Mouse (Mus musculus) lung, embryonic 14.5 days (tissue): ENCODE results near the gene Armh4. TPM values are rescaled to one million over a fixed set of nuclear protein-coding genes. Genes with fewer than 3 reads are reported as not detected.
"Not testable (repeated sequence)": the region's sequence is repeated elsewhere in the genome, so short reads cannot be mapped to it uniquely, and the experiment has no call there.

ENCODE experiments used
- ATAC-seq: fragments of 200-750 bp; cut with Nextera tagmentation; 2 replicates; pipeline ENCODE4 v1.8.0; 2017; ENCODE audit warnings: mild to moderate bottlenecking, moderate TSS enrichment, moderate library complexity; ENCODE audit not compliant: insufficient read depth
- DNase-seq: peaks from one replicate; pipeline ENCODE4 v3.0.0-alpha.2; 2015
- H3K27ac ChIP-seq: fragments of 300-500 bp; sonication (generic); 2 replicates; pipeline ENCODE4 v1.5.1; 2014; ENCODE audit warnings: low read depth, mild to moderate bottlenecking, moderate library complexity
- H3K27me3 ChIP-seq: fragments of 300-500 bp; sonication (generic); 2 replicates; pipeline ENCODE4 v1.6.1; 2014; ENCODE audit warnings: low read length, control low read depth; ENCODE audit not compliant: insufficient read depth
- H3K36me3 ChIP-seq: fragments of 300-500 bp; sonication (generic); 2 replicates; pipeline ENCODE4 v1.6.1; 2014; ENCODE audit warnings: control low read depth; ENCODE audit not compliant: insufficient read depth
- H3K4me1 ChIP-seq: fragments of 300-500 bp; sonication (generic); 2 replicates; pipeline ENCODE4 v1.6.1; 2014; ENCODE audit warnings: antibody characterized with exemption, control low read depth; ENCODE audit not compliant: insufficient read depth
- H3K4me2 ChIP-seq: fragments of 300-500 bp; sonication (generic); 2 replicates; pipeline ENCODE4 v1.6.1; 2014; ENCODE audit warnings: mild to moderate bottlenecking
- H3K4me3 ChIP-seq: fragments of 300-500 bp; sonication (generic); 2 replicates; pipeline ENCODE4 v1.5.1; 2014; ENCODE audit warnings: low read depth, low read length
- H3K9ac ChIP-seq: fragments of 300-500 bp; sonication (generic); 2 replicates; pipeline ENCODE4 v1.6.1; 2014
- H3K9me3 ChIP-seq: fragments of 300-500 bp; sonication (generic); 2 replicates; pipeline ENCODE4 v1.6.1; 2016; ENCODE audit warnings: low read depth, low read length, control low read depth
- CTCF ChIP-seq: IDR thresholded peaks from 2 replicates; pipeline ENCODE4 v1.5.1; 2016; ENCODE audit warnings: antibody characterized with exemption, low read depth
- WGBS: fragments of 180-500 bp; shearing (Covaris S2); extraction: QIAGEN DNeasy Blood & Tissue Kit; methylation state at CpG from one replicate; pipeline ENCODE4 v1.1.7; 2014; 5-methylcytosine and 5-hydroxymethylcytosine counted together
- polyA plus RNA-seq: library from polyadenylated mRNA; unstranded; fragments of >200 nt; fragmentation: Nextera tagmentation; extraction: Ambion mirVana; gene quantifications from 2 replicates; pipeline ENCODE4 v1.2.1, GENCODE M21; 2014

Armh4 gene
- 12.0 and 12.2 TPM in 2 replicates for polyA plus RNA-seq

DNA sequence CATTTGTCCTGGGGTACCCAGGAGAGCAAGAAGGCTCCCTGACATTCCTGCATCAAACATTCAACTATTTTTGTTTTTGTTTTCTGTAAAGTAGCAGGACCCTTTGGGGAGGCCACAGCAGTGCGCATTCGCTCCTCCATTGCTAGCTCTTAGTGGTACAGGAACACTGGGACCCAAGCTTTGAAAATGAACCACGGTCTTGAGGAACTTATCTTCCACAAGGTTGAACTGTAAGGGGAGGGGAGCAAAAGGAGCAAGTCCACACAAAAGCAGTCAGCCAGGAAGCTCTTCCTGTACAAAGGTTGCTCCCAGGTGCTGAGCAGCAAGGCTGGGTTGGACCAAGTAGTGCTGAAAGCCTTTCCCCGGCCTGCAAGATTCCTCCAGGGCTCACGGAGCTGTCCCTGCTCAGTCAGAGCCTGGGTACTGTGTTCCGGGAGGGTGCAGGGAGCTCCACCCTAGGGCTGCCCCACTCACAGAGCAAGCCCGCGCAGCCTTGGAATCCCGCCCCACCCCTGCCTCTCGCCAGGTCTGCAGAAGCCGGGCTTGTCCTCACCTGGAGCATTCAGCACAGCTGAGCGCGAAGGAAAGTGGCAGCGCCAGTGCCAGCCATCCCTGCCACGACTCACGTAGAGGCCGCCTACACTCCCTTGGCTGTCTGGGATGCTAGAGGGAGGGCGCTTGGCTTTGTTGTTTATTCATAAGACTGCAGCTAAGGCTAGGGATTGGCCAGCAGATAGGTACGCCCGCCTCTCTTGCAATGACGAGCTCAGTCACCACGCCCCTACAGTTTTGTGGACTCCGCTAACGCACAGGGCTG, at the start of gene Armh4:
Gene Armh4, minus strand, starts transcription at position 669 of the 817 bp plus-strand sequence.
- Histone ChIP-seq H3K27me3 (no peaks in the 10 kb centered on the region), H3K4me2 (peak within 1 kb of the TSS; percentile 71), H3K36me3 (no peaks in the 10 kb centered on the region), H3K4me3 (peak within 1 kb of the TSS; percentile 53), H3K9ac (peak within 1 kb of the TSS; percentile 45), H3K4me1 (no peaks in the 10 kb centered on the region), H3K9me3 (no peaks in the 10 kb centered on the region), H3K27ac (peak within 1 kb of the TSS; percentile 42; the same call in 1 of the 2 replicates)
- 1% methylated on average over 24 of the region's 24 CpGs for WGBS
- ATAC-seq = peak; percentile 100
- DNase-seq = peak; percentile 91
- no peak for TF ChIP-seq CTCF

GRCm38 (mm10) chr14:49829192-49830171, 46.3 kb upstream of the Armh4 start:
- TF ChIP-seq CTCF = peak; percentile 62
- Histone ChIP-seq H3K36me3 (no peaks in the 10 kb centered on the region), H3K4me2 (peak overlapping the region; percentile 44), H3K4me1 (no peaks in the 10 kb centered on the region), H3K27me3 (no peaks in the 10 kb centered on the region), H3K9ac (no peak overlapping the region), H3K9me3 (no peaks in the 10 kb centered on the region), H3K27ac (no peak overlapping the region), H3K4me3 (0 out of 2 replicates have a peak overlapping the region, but pooled peaks have one; percentile 1)
- peak; percentile 90 for ATAC-seq
- 12% methylated on average over 17 of the region's 17 CpGs for WGBS
- peak; percentile 63 for DNase-seq

DNA sequence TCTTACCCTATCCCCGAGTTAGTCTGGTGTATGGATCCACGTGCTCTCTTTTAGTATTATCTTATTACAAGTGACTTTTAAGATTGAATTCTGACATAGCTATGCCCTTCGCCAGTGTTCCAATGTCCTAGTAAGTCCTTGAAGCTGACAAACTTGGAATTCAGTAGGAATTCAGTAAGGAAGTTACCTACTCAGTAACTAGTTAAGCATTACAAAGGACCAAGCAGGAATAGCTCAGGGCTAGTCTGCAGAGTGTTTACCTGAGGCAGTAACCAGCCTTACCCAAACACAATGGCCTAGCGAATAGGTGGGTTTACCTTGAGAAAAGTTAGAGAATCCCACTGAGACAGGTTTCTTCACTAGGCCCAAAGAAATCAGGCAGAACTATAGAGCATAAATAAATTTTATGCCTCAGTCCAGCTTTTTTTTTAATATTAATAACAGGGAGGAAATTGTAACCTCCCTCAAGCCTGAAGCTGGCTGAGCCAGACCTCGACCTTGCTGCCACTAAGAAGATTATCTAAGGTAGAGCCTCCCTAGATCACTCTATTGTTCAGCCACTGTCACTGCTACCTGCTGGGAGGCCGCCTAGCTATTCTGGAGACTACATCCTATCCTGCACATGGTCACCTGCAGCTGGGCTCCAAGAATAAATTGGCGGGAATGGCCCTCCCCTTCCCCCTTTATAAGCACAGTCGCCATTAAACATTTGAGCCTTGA, 36.7 kb upstream of the Armh4 start:
- not testable (repeated sequence) for H3K27ac ChIP-seq, H3K4me2 ChIP-seq, H3K4me3 ChIP-seq, DNase-seq, H3K4me1 ChIP-seq, ATAC-seq, H3K27me3 ChIP-seq, H3K9ac ChIP-seq, H3K9me3 ChIP-seq, H3K36me3 ChIP-seq
- 77% methylated on average over 8 of the region's 8 CpGs for WGBS

DNA sequence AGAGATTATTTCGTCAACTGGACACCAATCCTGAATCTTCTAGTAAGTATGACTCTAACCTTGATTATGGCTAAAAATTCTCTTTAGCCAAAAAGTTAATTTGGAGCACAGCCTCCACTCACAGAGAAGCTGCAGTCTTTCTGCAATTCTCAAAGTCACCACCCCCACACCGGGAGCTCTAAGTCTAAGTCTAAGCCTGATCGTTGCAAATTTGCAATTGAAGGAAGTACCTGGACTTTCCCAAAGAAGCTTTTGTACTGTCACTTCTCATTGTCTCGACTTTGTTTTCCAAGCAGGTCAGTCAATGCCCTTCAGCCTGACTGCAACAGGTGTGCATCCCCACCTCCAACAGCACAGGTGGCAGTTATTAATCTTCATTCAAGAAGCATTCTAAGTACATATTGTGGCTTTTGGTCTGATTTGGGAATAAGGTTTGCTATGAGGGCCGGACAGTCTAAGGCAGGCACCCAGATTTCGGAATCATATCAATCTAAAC, 35.6 kb upstream of the Armh4 start:
- not testable (repeated sequence) for H3K9me3 ChIP-seq, DNase-seq

GRCm38 (mm10) chr14:49812966-49813365, 29.8 kb upstream of the Armh4 start:
- ATAC-seq, H3K27ac ChIP-seq, H3K4me1 ChIP-seq, H3K9me3 ChIP-seq, H3K4me3 ChIP-seq, H3K9ac ChIP-seq, DNase-seq, H3K36me3 ChIP-seq, H3K27me3 ChIP-seq, H3K4me2 ChIP-seq: not testable (repeated sequence)
- 76% methylated on average over 9 of the region's 9 CpGs for WGBS

More for the DNA sequence above, 35.6 kb upstream of the Armh4 start:
- H3K27me3 ChIP-seq, ATAC-seq, H3K4me2 ChIP-seq, H3K27ac ChIP-seq, H3K4me1 ChIP-seq, H3K4me3 ChIP-seq, H3K9ac ChIP-seq, H3K36me3 ChIP-seq: not testable (repeated sequence)
- WGBS = 85% methylated on average over 6 of the region's 6 CpGs

- not testable (repeated sequence) for ATAC-seq
These were observed 21.9 kb upstream of the Armh4 start for GRCm38 (mm10) chr14:49805051-49805450.

More at GRCm38 (mm10) chr14:49805051-49805450, 21.9 kb upstream of the Armh4 start:
- H3K4me2 ChIP-seq, H3K4me1 ChIP-seq, H3K9me3 ChIP-seq, H3K36me3 ChIP-seq, DNase-seq, H3K27ac ChIP-seq, H3K4me3 ChIP-seq, H3K27me3 ChIP-seq, H3K9ac ChIP-seq: not testable (repeated sequence)
